Mouse (Mus musculus) neural tube, embryonic 13.5 days (tissue): Measurements from ENCODE around the gene Apod. TPM values are rescaled to one million over a fixed set of nuclear protein-coding genes. Genes with fewer than 3 reads are reported as not detected.
"Not testable (repeated sequence)": the region's sequence is repeated elsewhere in the genome, so short reads cannot be mapped to it uniquely, and the experiment has no call there.

ENCODE experiments used
- ATAC-seq: fragments of 200-750 bp; cut with Nextera tagmentation; 2 replicates; pipeline ENCODE4 v1.8.0; 2017; ENCODE audit warnings: low read depth, mild to moderate bottlenecking, moderate TSS enrichment, moderate library complexity
- H3K27ac ChIP-seq: fragments of 300-500 bp; sonication (generic); replicated peaks from 2 replicates; pipeline ENCODE4 v1.5.1; 2015; ENCODE audit warnings: moderate library complexity, mild to moderate bottlenecking, inconsistent platforms
- H3K27me3 ChIP-seq: fragments of 300-500 bp; sonication (generic); 2 replicates; pipeline ENCODE4 v1.6.1; 2015; ENCODE audit warnings: mild to moderate bottlenecking, inconsistent platforms
- H3K36me3 ChIP-seq: fragments of 300-500 bp; sonication (generic); 2 replicates; pipeline ENCODE4 v1.6.1; 2015; ENCODE audit warnings: mild to moderate bottlenecking, inconsistent platforms
- H3K4me1 ChIP-seq: fragments of 300-500 bp; sonication (generic); replicated peaks from 2 replicates; pipeline ENCODE4 v1.6.1; 2015; ENCODE audit warnings: inconsistent platforms
- H3K4me2 ChIP-seq: fragments of 300-500 bp; sonication (generic); 2 replicates; pipeline ENCODE4 v1.6.1; 2015; ENCODE audit warnings: inconsistent platforms, mild to moderate bottlenecking, moderate library complexity
- H3K4me3 ChIP-seq: fragments of 300-500 bp; sonication (generic); 2 replicates; pipeline ENCODE4 v1.5.1; 2015; ENCODE audit warnings: mild to moderate bottlenecking, inconsistent platforms
- H3K9ac ChIP-seq: fragments of 300-500 bp; sonication (generic); 2 replicates; pipeline ENCODE4 v1.6.1; 2015; ENCODE audit warnings: moderate library complexity, mild to moderate bottlenecking, inconsistent platforms
- H3K9me3 ChIP-seq: fragments of 300-500 bp; sonication (generic); 2 replicates; pipeline ENCODE4 v1.6.1; 2016; ENCODE audit warnings: inconsistent platforms
- WGBS: fragments of 180-500 bp; shearing (Covaris S2); methylation state at CpG from one replicate; pipeline ENCODE4 v1.1.7; 2015; 5-methylcytosine and 5-hydroxymethylcytosine counted together
- polyA plus RNA-seq: library from polyadenylated mRNA; unstranded; fragments of >200 nt; fragmentation: Nextera tagmentation; extraction: Ambion mirVana; gene quantifications from 2 replicates; pipeline ENCODE4 v1.2.1, GENCODE M21; 2015

Gene Apod
- polyA plus RNA-seq, 1 experiment from 2014 or later = 60.2 TPM

GRCm38 (mm10) chr16:31339332-31339731, 24.7 kb upstream of the Apod start:
- Histone ChIP-seq H3K27ac (no peak overlapping the region), H3K9me3 (no peaks in the 10 kb centered on the region), H3K36me3 (no peaks in the 10 kb centered on the region), H3K4me2 (no peak overlapping the region), H3K27me3 (no peaks in the 10 kb centered on the region), H3K4me1 (peaks cover 11% of the 10 kb centered on the region), H3K9ac (no peak overlapping the region), H3K4me3 (no peak overlapping the region)
- ATAC-seq = no peak
- 47% methylated on average over 5 of the region's 5 CpGs for WGBS

- Histone ChIP-seq H3K4me3 (no peak overlapping the region), H3K9ac (no peak overlapping the region), H3K36me3 (no peaks in the 10 kb centered on the region), H3K4me2 (no peak overlapping the region), H3K4me1 (peaks cover 6% of the 10 kb centered on the region), H3K27ac (0 out of 2 replicates have a peak overlapping the region, but pooled peaks have one; percentile 46), H3K9me3 (no peaks in the 10 kb centered on the region), H3K27me3 (no peaks in the 10 kb centered on the region)
- no peak for ATAC-seq
- WGBS = 49% methylated on average over 3 of the region's 3 CpGs
Observed at GRCm38 (mm10) chr16:31337956-31338355, 23.3 kb upstream of the Apod start.

DNA sequence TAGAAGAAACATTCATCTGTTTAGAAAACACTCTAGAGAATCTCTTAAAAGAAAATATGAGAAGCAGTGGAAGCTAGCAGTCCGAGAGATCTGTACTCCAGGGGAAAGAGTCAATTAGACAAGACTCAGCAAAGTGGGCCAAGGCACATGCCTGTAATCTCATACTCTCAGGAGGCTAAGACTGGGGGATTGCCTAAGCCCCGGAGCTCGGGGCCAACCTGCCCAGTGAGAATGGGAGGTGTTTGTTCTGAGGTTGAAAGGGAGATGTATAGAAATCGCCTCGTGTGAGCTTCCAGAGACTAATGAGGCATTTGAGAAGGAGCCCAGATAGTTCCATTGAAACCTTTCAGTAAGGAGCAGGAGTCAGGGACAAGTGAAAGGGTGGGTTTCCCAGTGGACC, 20.2 kb upstream of the Apod start:
- H3K9me3 ChIP-seq = no peaks in the 10 kb centered on the region
- no peak overlapping the region for H3K9ac ChIP-seq
- no peak overlapping the region for H3K4me2 ChIP-seq
- no peak overlapping the region for H3K27ac ChIP-seq
- no peak overlapping the region for H3K4me3 ChIP-seq
- H3K4me1 ChIP-seq = 0 out of 2 replicates have a peak, but pooled peaks cover 3% of the 10 kb centered on the region
- no peaks in the 10 kb centered on the region for H3K27me3 ChIP-seq
- H3K36me3 ChIP-seq = no peaks in the 10 kb centered on the region
- no peak for ATAC-seq
- WGBS = 35% methylated on average over 5 of the region's 5 CpGs

DNA sequence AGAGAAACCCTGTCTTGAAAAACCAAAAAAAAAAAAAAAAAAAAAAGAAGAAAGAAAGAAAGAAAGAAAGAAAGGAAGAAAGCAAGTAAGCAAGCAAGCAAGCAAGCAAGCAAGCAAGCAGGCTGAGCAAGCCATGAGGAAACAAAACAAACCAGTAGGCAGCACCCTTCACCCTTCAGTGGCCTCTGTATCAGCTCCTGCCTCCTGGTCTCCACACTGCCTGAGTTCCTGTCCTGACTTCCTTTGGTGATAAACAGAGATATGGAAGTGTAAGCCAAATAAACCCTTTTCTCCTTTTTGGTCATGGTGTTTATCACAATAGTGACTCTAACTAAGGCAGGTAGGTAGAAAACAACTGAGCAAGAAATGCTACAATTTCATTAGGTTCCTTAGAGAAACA, 18.0 kb upstream of the Apod start:
- H3K4me1 ChIP-seq = 0 out of 2 replicates have a peak, but pooled peaks cover 8% of the 10 kb centered on the region
- H3K9ac ChIP-seq = no peak overlapping the region
- H3K4me3 ChIP-seq = no peak overlapping the region
- no peaks in the 10 kb centered on the region for H3K9me3 ChIP-seq
- no peaks in the 10 kb centered on the region for H3K27me3 ChIP-seq
- H3K4me2 ChIP-seq = no peak overlapping the region
- no peak overlapping the region for H3K27ac ChIP-seq
- no peaks in the 10 kb centered on the region for H3K36me3 ChIP-seq
- no peak for ATAC-seq

- not testable (repeated sequence) for H3K9me3 ChIP-seq, H3K4me1 ChIP-seq, ATAC-seq, H3K4me3 ChIP-seq, H3K9ac ChIP-seq, H3K4me2 ChIP-seq, H3K27me3 ChIP-seq, H3K27ac ChIP-seq, H3K36me3 ChIP-seq
- WGBS = 85% methylated on average over 6 of the region's 6 CpGs
Observed at GRCm38 (mm10) chr16:31330970-31331369, 16.4 kb upstream of the Apod start.

GRCm38 (mm10) chr16:31329668-31330067, 15.1 kb upstream of the Apod start:
- 64% methylated on average over 2 of the region's 2 CpGs for WGBS
- no peak for ATAC-seq
- no peaks in the 10 kb centered on the region for H3K9me3 ChIP-seq

GRCm38 (mm10) chr16:31327891-31328290, 13.3 kb upstream of the Apod start:
- Histone ChIP-seq H3K4me2 (no peak overlapping the region), H3K27ac (no peak overlapping the region), H3K27me3 (no peaks in the 10 kb centered on the region), H3K9ac (no peak overlapping the region), H3K36me3 (no peaks in the 10 kb centered on the region), H3K4me3 (no peak overlapping the region), H3K9me3 (no peaks in the 10 kb centered on the region), H3K4me1 (0 out of 2 replicates have a peak, but pooled peaks cover 8% of the 10 kb centered on the region)
- no peak for ATAC-seq
- WGBS = 90% methylated on average over 2 of the region's 2 CpGs

More at GRCm38 (mm10) chr16:31329668-31330067, 15.1 kb upstream of the Apod start:
- Histone ChIP-seq H3K4me1 (0 out of 2 replicates have a peak, but pooled peaks cover 8% of the 10 kb centered on the region), H3K27me3 (no peaks in the 10 kb centered on the region), H3K4me3 (no peak overlapping the region), H3K9ac (no peak overlapping the region), H3K27ac (no peak overlapping the region), H3K36me3 (no peaks in the 10 kb centered on the region), H3K4me2 (no peak overlapping the region)

GRCm38 (mm10) chr16:31327430-31327829, 12.8 kb upstream of the Apod start:
- H3K27me3 ChIP-seq = no peaks in the 10 kb centered on the region
- no peak overlapping the region for H3K4me3 ChIP-seq
- 84% methylated on average over 8 of the region's 8 CpGs for WGBS
- 0 out of 2 replicates have a peak, but pooled peaks cover 8% of the 10 kb centered on the region for H3K4me1 ChIP-seq
- no peak overlapping the region for H3K4me2 ChIP-seq
- H3K9me3 ChIP-seq = no peaks in the 10 kb centered on the region
- no peak overlapping the region for H3K27ac ChIP-seq
- no peak for ATAC-seq
- no peaks in the 10 kb centered on the region for H3K36me3 ChIP-seq
- no peak overlapping the region for H3K9ac ChIP-seq

GRCm38 (mm10) chr16:31326679-31327078, 12.1 kb upstream of the Apod start:
- Histone ChIP-seq H3K27me3 (no peaks in the 10 kb centered on the region), H3K9me3 (no peaks in the 10 kb centered on the region), H3K4me1 (0 out of 2 replicates have a peak, but pooled peaks cover 9% of the 10 kb centered on the region), H3K4me2 (no peak overlapping the region), H3K4me3 (no peak overlapping the region), H3K9ac (no peak overlapping the region), H3K27ac (no peak overlapping the region), H3K36me3 (no peaks in the 10 kb centered on the region)
- ATAC-seq = no peak
- 70% methylated on average over 8 of the region's 8 CpGs for WGBS

DNA sequence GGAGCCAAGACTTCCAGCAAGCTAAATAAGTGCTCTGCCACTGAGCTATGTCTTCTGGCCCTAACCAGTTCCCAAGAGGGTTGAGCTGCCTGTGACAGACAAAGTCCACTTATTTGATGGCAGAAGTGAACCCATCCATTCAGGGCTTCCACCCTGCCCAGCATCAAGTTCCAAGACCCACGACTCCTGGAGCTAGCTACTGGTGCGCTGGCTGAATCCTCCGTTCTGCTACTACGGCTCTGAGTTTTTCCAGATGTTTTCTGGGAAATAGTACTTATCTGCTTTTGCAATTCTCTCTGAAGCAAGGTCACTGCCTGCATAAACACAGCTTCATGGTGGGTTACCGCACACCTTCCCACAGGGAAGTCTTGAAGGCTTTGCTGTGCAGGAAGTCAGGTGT, 11.4 kb upstream of the Apod start:
- H3K27me3 ChIP-seq = no peaks in the 10 kb centered on the region
- no peak overlapping the region for H3K27ac ChIP-seq
- H3K36me3 ChIP-seq = no peaks in the 10 kb centered on the region
- H3K9ac ChIP-seq = no peak overlapping the region
- ATAC-seq = no peak
- no peak overlapping the region for H3K4me3 ChIP-seq
- 82% methylated on average over 5 of the region's 5 CpGs for whole genome bisulfite sequencing
- H3K4me2 ChIP-seq = no peak overlapping the region
- H3K4me1 ChIP-seq = 0 out of 2 replicates have a peak, but pooled peaks cover 11% of the 10 kb centered on the region
- H3K9me3 ChIP-seq = no peaks in the 10 kb centered on the region

- Histone ChIP-seq H3K27me3 (no peaks in the 10 kb centered on the region), H3K4me3 (no peak overlapping the region), H3K27ac (no peak overlapping the region), H3K9ac (no peak overlapping the region), H3K4me1 (0 out of 2 replicates have a peak, but pooled peaks cover 11% of the 10 kb centered on the region), H3K36me3 (no peaks in the 10 kb centered on the region), H3K4me2 (no peak overlapping the region), H3K9me3 (no peaks in the 10 kb centered on the region)
- ATAC-seq = no peak
- 96% methylated on average over 14 of the region's 14 CpGs for WGBS
Observed at GRCm38 (mm10) chr16:31325120-31325519, 10.5 kb upstream of the Apod start.

GRCm38 (mm10) chr16:31321501-31321900, 6.9 kb upstream of the Apod start:
- WGBS = 70% methylated on average over 4 of the region's 4 CpGs
- H3K4me2 ChIP-seq = no peak overlapping the region
- H3K4me3 ChIP-seq = no peak overlapping the region
- H3K36me3 ChIP-seq = no peaks in the 10 kb centered on the region
- no peaks in the 10 kb centered on the region for H3K27me3 ChIP-seq
- H3K4me1 ChIP-seq = 0 out of 2 replicates have a peak, but pooled peaks cover 3% of the 10 kb centered on the region
- H3K9ac ChIP-seq = no peak overlapping the region
- no peak for ATAC-seq
- H3K9me3 ChIP-seq = no peaks in the 10 kb centered on the region
- H3K27ac ChIP-seq = no peak overlapping the region

GRCm38 (mm10) chr16:31320954-31321353, 6.3 kb upstream of the Apod start:
- Histone ChIP-seq H3K36me3 (no peaks in the 10 kb centered on the region), H3K9ac (no peak overlapping the region), H3K27me3 (no peaks in the 10 kb centered on the region), H3K27ac (no peak overlapping the region), H3K9me3 (no peaks in the 10 kb centered on the region), H3K4me2 (no peak overlapping the region), H3K4me3 (no peak overlapping the region), H3K4me1 (0 out of 2 replicates have a peak, but pooled peaks cover 3% of the 10 kb centered on the region)
- ATAC-seq = no peak
- WGBS = 66% methylated on average over 7 of the region's 7 CpGs
